ENCODE assay signal across 27 mouse cellular contexts in the genomic region with DNA sequence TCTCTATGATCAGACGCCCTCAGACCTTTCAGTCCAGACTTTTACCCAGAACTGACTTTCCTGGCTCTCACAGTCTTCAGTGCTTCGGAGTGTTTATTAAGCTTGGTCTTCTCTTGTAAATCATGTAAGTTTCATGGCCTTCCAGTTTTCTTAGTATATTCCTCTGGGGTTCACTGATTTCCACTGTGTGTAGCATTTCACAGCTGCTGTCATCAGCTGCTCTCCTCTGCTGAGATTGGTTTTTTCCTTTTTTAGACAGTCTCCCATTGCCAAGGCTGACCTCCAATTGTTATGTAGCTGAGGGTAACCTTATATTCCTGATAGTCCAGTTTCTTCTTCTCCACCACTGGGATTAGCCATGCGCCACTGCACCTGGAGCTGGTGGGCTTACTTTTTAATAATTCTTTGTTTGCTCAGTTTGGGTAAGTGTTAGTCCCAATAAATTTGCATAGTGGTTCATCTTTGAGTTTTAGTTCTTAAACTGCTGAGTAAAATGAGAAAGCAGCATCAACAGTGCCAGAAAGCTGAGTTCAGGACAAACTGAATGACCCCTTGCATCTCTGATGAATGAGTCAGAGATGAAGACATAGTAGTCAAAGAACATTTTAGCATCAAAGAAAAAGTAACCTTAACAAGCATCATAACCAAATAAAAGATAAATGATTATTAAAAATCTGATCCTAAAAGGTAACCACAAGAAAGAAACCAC.
DNase-seq lines count a peak whose midpoint lies in the region; ATAC-seq and TF ChIP-seq lines count a peak whose summit lies in the region.
"Had no signal": no experiment of that assay in that cellular context is flagged by ENCODE, and none has a peak within 500 bp of the region (broad histone marks: within the 10 kb centered on the region; RNA-seq: fewer than 3 reads in every experiment).

No protein-coding gene starts in this region.

- peak; percentile 63 for ATAC-seq in embryonic facial prominence, embryonic 14.5 days (ENCODE audit: low read depth)
- ATAC-seq: forebrain, embryonic 14.5 days; hindbrain, postnatal 0 days; intestine, postnatal 0 days; midbrain, embryonic 15.5 days had no signal

- H3K27me3 ChIP-seq in embryonic facial prominence, embryonic 14.5 days (replicated peaks; ENCODE audit: control insufficient read depth, insufficient read depth, low read length), result no peaks in the 10 kb centered on the region
- no peaks in the 10 kb centered on the region for H3K27me3 ChIP-seq in embryonic facial prominence, embryonic 10.5 days (replicated peaks; ENCODE audit: low read depth, poor library complexity, severe bottlenecking)
- H3K27me3 ChIP-seq in kidney, adult 2 months (replicated peaks; ENCODE audit: control insufficient read depth, insufficient read depth, low read length), result no peaks in the 10 kb centered on the region
- H3K27me3 ChIP-seq: embryonic facial prominence, embryonic 12.5 days; heart, embryonic 12.5 days; liver, embryonic 13.5 days; megakaryocyte, embryonic 14.5 days; midbrain, embryonic 15.5 days; stomach, embryonic 15.5 days had no signal

- 66% methylated on average over 3 of the region's 3 CpGs for WGBS in embryonic facial prominence, embryonic 14.5 days
- whole genome bisulfite sequencing in embryonic facial prominence, embryonic 10.5 days, result 86% methylated on average over 3 of the region's 3 CpGs
- WGBS in kidney, adult 2 months, result 71% methylated on average over 3 of the region's 3 CpGs

- no peaks in the 10 kb centered on the region for H3K36me3 ChIP-seq in embryonic facial prominence, embryonic 14.5 days (ENCODE audit: control insufficient read depth, insufficient read depth, low read length)
- H3K36me3 ChIP-seq in embryonic facial prominence, embryonic 10.5 days (replicated peaks), result no peaks in the 10 kb centered on the region
- peaks cover 2% of the 10 kb centered on the region for H3K36me3 ChIP-seq in kidney, adult 2 months (ENCODE audit: control insufficient read depth, insufficient read depth, low read length)
- H3K36me3 ChIP-seq: embryonic facial prominence, embryonic 12.5 days; heart, embryonic 12.5 days; liver, embryonic 13.5 days; midbrain, embryonic 15.5 days; stomach, embryonic 15.5 days had no signal

- no peak for TF ChIP-seq CTCF in kidney, adult 2 months (conservative IDR thresholded peaks at IDR 0.05; ENCODE audit: insufficient read depth, insufficient read length, low read depth, low read length)
- TF ChIP-seq CTCF in embryonic fibroblast, embryonic 13.5 days (IDR thresholded peaks at IDR 0.05; ENCODE audit: borderline replicate concordance, insufficient read depth, low read length), result no peak

- H3K4me2 ChIP-seq in embryonic facial prominence, embryonic 14.5 days (ENCODE audit: low read depth, low read length), result no peak overlapping the region
- H3K4me2 ChIP-seq: embryonic facial prominence, embryonic 12.5 days; heart, embryonic 12.5 days; liver, embryonic 13.5 days; midbrain, embryonic 15.5 days; stomach, embryonic 15.5 days had no signal

- no peak overlapping the region for H3K9ac ChIP-seq in embryonic facial prominence, embryonic 14.5 days (ENCODE audit: low read depth, low read length)
- H3K9ac ChIP-seq: embryonic facial prominence, embryonic 12.5 days; heart, embryonic 12.5 days; liver, embryonic 13.5 days; midbrain, embryonic 15.5 days; stomach, embryonic 15.5 days had no signal

- H3K4me1 ChIP-seq in embryonic facial prominence, embryonic 14.5 days (ENCODE audit: control insufficient read depth, insufficient read depth, low read length), result no peaks in the 10 kb centered on the region
- 0 out of 2 replicates have a peak, but pooled peaks cover 3% of the 10 kb centered on the region for H3K4me1 ChIP-seq in embryonic facial prominence, embryonic 10.5 days
- H3K4me1 ChIP-seq in kidney, adult 2 months (ENCODE audit: control insufficient read depth, insufficient read depth, low read length), result peaks cover 14% of the 10 kb centered on the region; the same call in 1 of the 2 replicates
- H3K4me1 ChIP-seq in embryonic fibroblast, embryonic 13.5 days (ENCODE audit: control insufficient read depth, insufficient read depth, low read length), result peaks cover 9% of the 10 kb centered on the region
- H3K4me1 ChIP-seq: embryonic facial prominence, embryonic 12.5 days; heart, embryonic 12.5 days; liver, embryonic 13.5 days; megakaryocyte, embryonic 14.5 days; midbrain, embryonic 15.5 days; stomach, embryonic 15.5 days had no signal

- H3K4me3 ChIP-seq in embryonic facial prominence, embryonic 14.5 days (ENCODE audit: low read depth, low read length), result no peak overlapping the region
- H3K4me3 ChIP-seq in embryonic facial prominence, embryonic 10.5 days, result no peak overlapping the region
- no peak overlapping the region for H3K4me3 ChIP-seq in kidney, adult 2 months (ENCODE audit: insufficient read depth, low read depth, low read length)
- H3K4me3 ChIP-seq in embryonic fibroblast, embryonic 13.5 days (ENCODE audit: insufficient read depth, low read length), result no peak overlapping the region
- H3K4me3 ChIP-seq: embryonic facial prominence, embryonic 12.5 days; heart, embryonic 12.5 days; liver, embryonic 13.5 days; megakaryocyte, embryonic 14.5 days; midbrain, embryonic 15.5 days; stomach, embryonic 15.5 days had no signal

- no peak overlapping the region for H3K27ac ChIP-seq in embryonic facial prominence, embryonic 14.5 days (replicated peaks; ENCODE audit: low read depth, low read length)
- no peak overlapping the region for H3K27ac ChIP-seq in embryonic facial prominence, embryonic 10.5 days (replicated peaks)
- H3K27ac ChIP-seq in kidney, adult 2 months (ENCODE audit: insufficient read depth, low read depth, low read length), result peak overlapping the region; percentile 35
- H3K27ac ChIP-seq in embryonic fibroblast, embryonic 13.5 days (ENCODE audit: insufficient read depth, low read length), result peak overlapping the region; percentile 45
- H3K27ac ChIP-seq: embryonic facial prominence, embryonic 12.5 days; hindbrain, postnatal 0 days; liver, embryonic 13.5 days; midbrain, embryonic 15.5 days; stomach, embryonic 15.5 days had no signal

- TF ChIP-seq POLR2A in kidney, adult 2 months (IDR thresholded peaks at IDR 0.05; ENCODE audit: low read depth, low read length), result no peak
- TF ChIP-seq POLR2A in embryonic fibroblast, embryonic 13.5 days (IDR thresholded peaks at IDR 0.05; ENCODE audit: low read depth, low read length), result no peak

- DNase-seq in embryonic facial prominence, embryonic 14.5 days (ENCODE audit: low spot score), result peak; percentile 47
- no peak for DNase-seq in embryonic facial prominence, embryonic 10.5 days (ENCODE audit: low spot score)
- no peak for DNase-seq in kidney, adult 2 months
- DNase-seq in kidney, postnatal 25 days, result no peak
- peak; percentile 87 for DNase-seq in 3T3-L1 (ENCODE audit: low read depth, low spot score)
- no peak for DNase-seq in ovary, postnatal 14 days (ENCODE audit: low spot score)
- DNase-seq: adrenal gland, adult 2 months; cerebellum, adult 11 months; cerebellum, postnatal 10 days; gastrocnemius, postnatal 14 days; heart, postnatal 10 days; kidney, postnatal 4 days; liver, embryonic 13.5 days; lung, adult 2 months; lung, postnatal 36 days; right cerebral cortex, adult 18-20 months; right cerebral cortex, postnatal 4 days; thymus, postnatal 25 days had no signal

- no peaks in the 10 kb centered on the region for H3K9me3 ChIP-seq in embryonic facial prominence, embryonic 14.5 days (ENCODE audit: control insufficient read depth, low read length)
- no peaks in the 10 kb centered on the region for H3K9me3 ChIP-seq in embryonic facial prominence, embryonic 10.5 days
- H3K9me3 ChIP-seq: embryonic facial prominence, embryonic 12.5 days; heart, embryonic 12.5 days; liver, embryonic 13.5 days; megakaryocyte, embryonic 14.5 days; midbrain, embryonic 15.5 days; stomach, embryonic 15.5 days had no signal

Comparison
In these comparisons a context has a peak if more than half of its experiments do, and no peak if none do; other contexts are left out.
1. DNase-seq: peak in embryonic facial prominence, embryonic 14.5 days (single experiment) and 3T3-L1 (single experiment); none in embryonic facial prominence, embryonic 10.5 days (single experiment), kidney, adult 2 months (single experiment), kidney, postnatal 25 days (0 of 2) and ovary, postnatal 14 days (single experiment).
2. H3K27ac ChIP-seq: peak in kidney, adult 2 months (single experiment) and embryonic fibroblast, embryonic 13.5 days (single experiment); none in embryonic facial prominence, embryonic 14.5 days (single experiment) and embryonic facial prominence, embryonic 10.5 days (single experiment).